Mouse (Mus musculus): ENCODE results near the gene Rmi2.
"Not testable (repeated sequence)": the region's sequence is repeated elsewhere in the genome, so short reads cannot be mapped to it uniquely, and the experiment has no call there.

The Rmi2 gene

DNA sequence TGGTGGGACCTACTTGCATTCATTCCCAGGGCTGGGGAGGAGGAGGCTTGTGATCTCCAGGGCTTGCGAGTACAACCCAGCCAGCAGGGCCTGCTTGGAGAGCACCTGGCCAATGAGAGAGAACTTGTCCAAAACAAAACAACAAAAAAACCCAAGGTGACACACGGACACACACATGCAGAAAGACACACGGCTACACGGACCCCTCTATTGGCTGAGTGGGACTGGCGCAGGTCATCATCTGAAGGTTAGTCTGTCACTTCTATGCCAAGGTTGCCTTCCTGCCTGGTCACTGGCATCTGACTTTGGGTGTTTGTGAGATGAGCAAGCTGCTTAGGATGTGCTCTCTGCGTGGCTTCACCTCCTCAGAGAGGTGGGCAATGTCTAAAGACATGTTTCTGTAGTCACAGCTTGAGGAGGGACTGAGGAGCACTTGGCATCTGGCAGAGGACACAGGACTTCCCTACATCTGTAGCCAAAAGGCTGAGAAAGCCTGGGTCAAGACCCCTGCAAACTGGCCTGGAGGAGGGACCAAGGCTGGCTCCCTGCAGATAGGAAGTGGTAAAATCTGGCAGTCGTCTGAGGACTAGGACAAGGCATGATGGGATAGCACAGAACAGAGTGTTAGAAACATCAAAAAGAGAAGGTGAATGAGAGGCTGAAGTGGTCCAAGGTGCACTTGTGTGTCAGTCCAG lies 6.9 kb upstream of the Rmi2 start:
- DNase-seq = no peak

- no peak for DNase-seq
Measured at GRCm38 (mm10) chr16:10828461-10828805, 6.4 kb upstream of the Rmi2 start.

DNA sequence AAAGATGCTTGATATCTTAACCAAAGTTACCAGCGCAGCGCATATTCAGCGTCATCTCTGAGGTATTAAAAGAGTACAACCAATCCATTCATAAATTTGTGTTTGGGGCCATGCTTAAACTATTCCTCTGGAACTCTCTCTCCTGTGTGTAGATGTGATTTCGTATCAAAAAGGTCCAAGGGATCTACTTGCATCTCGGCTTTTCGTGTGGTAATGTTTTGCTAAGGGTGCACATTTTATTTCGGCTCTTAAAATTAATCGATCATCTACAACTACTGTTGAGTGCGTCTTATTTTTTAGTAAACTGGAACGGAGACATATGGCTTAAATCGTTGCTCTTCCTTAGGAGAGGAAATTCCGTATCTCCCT lies 333 bp upstream of the Rmi2 start:
- no peak for DNase-seq

DNA sequence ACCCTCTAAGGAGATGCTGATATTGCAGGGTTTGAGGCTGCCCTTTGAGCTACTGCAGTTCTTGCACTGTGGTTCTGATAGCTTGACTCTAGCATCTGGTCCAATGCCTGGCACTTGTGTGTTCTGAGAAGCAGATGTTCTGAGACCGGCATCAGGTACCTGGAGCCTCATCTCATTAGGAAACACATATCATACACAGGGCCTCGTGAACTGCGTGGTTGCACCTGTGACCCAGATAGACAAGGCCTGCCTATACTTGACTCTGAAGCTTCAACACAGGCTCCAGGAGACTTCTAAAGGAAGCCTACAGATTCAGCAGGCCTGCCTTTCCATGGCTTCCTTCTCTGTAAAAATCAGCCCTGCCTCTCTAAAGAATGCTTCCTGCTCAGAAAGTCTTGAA lies 1.5 kb downstream of the Rmi2 start:
- no peak for DNase-seq

DNA sequence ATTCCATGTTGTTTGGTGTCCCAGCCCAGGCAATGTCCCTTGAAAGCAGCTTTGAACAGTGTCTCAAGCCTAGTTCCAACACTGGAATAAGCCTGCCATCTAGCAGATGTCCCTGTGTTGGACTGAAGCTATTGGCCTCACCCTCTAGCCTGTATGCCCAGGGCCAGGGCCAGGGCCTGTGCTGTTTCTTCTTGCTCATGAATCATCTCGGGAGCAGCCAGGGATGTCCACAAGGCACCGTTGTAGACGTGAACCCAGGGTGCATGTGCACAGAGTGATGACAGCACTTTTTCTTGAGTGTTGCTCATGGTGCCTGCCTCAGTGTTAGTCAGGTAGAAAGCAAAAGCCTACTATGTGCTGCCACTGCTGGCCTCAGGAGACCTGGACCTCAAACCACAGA lies 2.4 kb downstream of the Rmi2 start:
- no peak for DNase-seq

GRCm38 (mm10) chr16:10837903-10838302 lies 3.0 kb downstream of the Rmi2 start:
- DNase-seq = no peak

- DNase-seq = no peak
Measured at GRCm38 (mm10) chr16:10838487-10839245, 3.8 kb downstream of the Rmi2 start.

- no peak for DNase-seq
Measured at GRCm38 (mm10) chr16:10840018-10840417, 5.2 kb downstream of the Rmi2 start.

DNA sequence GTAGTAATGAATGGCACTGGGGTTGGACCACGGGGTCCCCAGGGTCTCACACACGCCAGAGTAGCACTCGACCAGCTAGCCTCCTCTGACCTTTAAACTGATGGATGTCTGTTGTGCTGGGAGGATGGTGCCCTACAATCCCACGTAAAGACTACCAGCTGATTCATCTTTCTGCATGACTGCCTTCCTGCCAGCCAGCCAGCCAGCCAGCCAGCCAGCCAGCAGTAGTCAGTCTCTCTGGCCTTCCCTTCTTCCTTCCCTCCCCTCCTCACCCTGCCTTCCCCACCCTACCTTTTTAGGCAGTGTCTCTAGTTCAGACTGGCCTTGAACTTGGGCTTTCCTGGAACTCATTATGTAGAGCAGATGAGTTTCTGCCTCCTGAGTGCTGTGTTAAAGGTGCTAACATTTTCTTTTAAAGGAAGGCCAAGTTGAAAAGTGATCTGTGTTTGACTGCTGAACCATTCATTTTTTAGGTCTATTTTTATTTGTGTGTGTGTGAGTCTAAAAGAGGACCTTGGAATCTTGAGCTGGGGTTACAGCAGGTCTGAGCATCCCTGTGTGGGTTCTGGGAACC lies 7.5 kb downstream of the Rmi2 start:
- no peak for DNase-seq

DNA sequence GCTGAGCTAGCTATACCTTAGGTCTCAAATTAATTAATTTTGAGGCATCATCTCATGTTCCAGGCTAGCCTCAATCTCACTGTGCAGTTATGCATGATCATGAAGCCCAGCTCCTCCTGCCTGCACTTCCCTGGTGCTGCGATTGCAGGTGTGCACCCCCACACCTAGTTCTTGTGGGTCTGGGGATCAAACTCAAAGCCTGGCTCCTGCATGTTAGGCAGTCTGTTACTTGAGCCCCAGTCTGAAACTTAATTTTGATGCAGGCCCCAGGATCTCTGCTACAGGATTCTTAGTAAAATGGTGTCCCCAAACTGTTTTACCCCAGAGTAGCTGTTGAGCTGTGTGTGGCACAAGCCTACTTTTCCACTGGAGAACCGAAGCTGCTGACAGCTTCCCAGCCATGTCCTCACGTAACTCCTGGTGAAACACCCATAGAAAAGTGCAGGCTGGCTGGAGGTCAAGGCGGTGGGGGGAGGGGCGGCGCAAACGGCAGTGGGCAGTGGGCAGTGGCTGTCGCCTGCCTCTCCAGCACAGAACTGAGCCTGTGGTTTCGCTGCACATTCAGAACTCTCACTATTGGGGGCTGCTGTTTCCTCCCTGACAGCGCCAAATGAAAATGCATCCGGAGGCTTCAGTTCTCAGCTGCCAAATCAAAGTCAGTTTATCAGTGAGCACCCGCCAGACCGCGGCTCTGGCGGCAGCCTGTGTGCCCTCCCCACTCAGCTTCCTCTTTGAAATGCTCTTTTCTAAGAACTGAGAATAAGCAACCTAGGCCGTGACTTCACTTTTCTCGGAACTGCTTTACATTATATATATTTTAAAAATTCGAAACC lies 8.8 kb downstream of the Rmi2 start:
- peak; percentile 55 for DNase-seq

DNA sequence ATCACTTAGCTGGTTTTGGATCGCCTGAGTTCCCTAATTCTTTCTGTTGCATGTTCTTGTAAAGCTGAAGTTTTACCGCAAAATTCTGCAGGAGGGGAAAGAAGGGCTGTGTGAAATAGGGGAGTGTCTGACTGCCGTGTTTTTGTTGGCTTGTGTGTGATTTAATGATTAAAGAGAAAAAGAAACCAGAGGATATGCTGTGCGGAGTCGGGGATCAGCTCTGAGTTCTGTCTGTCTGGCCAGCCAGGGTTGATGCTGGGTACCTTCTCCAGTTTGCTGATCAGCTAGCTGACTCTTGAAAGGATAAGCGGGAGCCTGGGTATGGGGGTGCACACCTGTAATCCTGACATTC lies 9.4 kb downstream of the Rmi2 start:
- no peak for DNase-seq

- DNase-seq = no peak
Measured at GRCm38 (mm10) chr16:10845952-10846351, 11.1 kb downstream of the Rmi2 start.

DNA sequence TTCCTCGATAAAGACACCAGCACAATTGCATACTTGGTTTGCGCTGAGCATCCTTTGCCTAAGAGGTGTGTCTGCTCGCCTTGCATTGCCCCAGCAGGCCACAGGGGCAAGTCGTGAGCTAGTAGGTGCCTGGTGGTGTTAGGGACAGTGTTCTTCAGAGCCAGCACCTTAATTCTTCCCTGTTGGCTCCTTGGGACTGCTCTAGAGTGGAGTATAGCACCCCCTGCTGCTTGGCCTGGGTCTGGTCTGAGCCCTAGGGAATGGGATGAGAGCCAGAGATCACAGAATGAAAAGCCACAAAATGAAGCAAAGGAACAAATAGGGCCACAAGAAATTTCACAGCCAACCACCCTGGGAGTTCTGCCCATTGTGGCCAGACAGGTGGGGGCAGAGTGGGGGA lies 11.6 kb downstream of the Rmi2 start:
- peak; percentile 82 for DNase-seq

- peak; percentile 79 for DNase-seq
Measured at GRCm38 (mm10) chr16:10849965-10850861, 15.4 kb downstream of the Rmi2 start.

GRCm38 (mm10) chr16:10850905-10851304 lies 16.0 kb downstream of the Rmi2 start:
- DNase-seq = no peak

DNA sequence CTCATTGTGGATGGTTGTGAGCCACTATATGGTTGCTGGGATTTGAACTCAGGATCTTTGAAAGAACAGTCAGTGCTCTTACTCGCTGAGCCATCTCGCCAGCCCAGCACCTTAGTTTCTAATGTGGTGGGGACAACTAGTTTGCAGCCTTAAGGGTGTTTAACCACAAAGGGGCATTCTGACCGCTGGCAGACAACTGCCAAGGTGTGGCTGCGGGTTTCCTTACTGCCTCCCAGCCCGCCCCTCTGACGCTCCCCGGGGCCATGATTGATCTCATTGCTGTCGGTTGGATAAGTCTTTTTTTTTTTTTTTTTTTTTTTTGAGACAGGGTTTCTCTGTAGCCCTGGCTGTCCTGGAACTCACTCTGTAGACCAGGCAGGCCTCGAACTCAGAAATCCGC lies 17.4 kb downstream of the Rmi2 start:
- DNase-seq = not testable (repeated sequence)

GRCm38 (mm10) chr16:10859726-10860245 lies 24.9 kb downstream of the Rmi2 start:
- DNase-seq = no peak

DNA sequence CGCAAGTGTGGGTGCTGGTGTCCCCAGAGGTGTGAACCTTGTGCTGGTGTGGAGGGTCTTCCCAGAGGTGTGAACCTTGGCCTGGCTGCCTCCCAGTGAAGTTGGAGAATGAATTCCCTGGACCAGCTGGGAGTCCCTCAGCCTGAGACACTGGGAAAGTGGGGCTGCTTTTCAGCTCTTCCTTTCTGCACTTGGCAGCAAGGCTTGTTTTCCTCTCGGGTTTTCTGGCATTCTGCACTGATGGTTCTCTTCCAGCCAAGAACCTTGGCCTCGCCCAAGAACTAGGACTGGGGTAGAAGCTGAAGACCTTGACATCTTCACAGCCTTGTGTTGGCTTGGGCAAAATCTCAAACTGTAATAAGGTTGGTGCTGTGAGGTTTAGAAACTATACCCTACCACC lies 26.5 kb downstream of the Rmi2 start:
- peak; percentile 47 for DNase-seq

DNA sequence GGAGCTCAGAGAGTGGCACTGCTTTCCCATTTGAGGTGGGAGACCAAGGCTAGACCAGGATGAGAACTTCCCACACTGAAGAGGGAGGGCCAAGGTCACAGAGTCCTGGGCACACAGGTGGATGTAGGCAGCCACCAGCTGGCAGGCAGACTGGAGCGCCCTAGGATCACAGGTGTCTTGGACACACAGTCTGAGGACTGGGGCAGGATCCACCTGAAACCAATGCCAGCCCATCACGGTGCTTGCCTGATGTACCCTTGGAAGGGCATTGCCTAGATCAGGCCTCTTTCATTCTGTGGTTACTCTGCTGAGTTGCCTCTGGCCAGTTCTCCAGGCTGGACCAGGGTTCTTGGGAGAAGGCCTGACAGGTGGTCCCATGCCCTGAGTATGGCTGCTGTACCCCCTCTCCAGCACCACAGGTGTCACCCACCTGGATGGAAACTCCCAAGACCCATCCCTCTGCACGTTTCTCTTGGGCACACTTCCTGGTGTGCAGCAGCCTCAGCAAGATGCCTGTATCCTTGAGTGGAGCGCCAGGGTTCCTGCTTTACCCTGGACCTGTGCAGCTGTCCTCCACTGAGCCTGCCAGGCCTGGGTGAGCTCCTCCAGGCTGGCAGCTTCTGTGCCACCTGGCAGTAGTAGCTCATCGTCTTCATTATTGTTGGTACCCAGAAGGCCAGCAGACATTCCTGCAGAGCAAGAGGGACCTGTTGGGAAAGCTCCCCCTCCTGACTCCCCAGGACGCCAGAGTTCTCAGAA lies 30.2 kb downstream of the Rmi2 start:
- no peak for DNase-seq

DNA sequence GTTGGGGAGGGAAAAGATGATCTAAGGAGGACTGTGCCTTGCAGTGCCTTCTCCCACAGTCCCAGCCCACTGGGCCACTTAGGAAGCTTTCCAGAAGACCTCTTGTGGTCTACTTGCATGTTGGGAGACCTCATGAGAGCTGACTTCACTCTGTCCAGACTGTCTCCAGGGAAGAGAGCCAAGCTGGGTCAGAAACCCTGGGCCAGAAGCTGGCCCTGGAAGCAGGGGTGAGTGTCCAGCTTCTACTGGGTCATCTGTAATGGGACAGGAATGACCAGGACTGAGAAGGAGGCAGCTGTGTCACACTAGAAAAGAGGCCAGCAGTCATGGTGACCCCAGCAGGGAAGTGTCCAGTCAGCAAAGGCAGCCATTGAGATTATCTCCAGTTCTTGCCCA lies 30.7 kb downstream of the Rmi2 start:
- no peak for DNase-seq

- DNase-seq = no peak
Measured at GRCm38 (mm10) chr16:10866841-10867240, 32.0 kb downstream of the Rmi2 start.

- no peak for DNase-seq
Measured at GRCm38 (mm10) chr16:10867501-10867900, 32.6 kb downstream of the Rmi2 start.
